Mouse (Mus musculus) CH12.LX (cell line): ENCODE measurements around the gene Hoxd3. TPM values are rescaled to one million over a fixed set of nuclear protein-coding genes. Genes with fewer than 3 reads are reported as not detected.

Source experiments
- DNase-seq: peaks from one replicate; pipeline ENCODE4 v3.0.0-alpha.2; 2013; ENCODE audit errors: extremely low read depth
- H3K27ac ChIP-seq: 2 replicates; pipeline ENCODE4 v1.5.1; 2012; ENCODE audit warnings: low read depth, mild to moderate bottlenecking, control low read depth, moderate library complexity; ENCODE audit not compliant: insufficient read depth
- H3K27me3 ChIP-seq: replicated peaks from 2 replicates; pipeline ENCODE3; 2012; ENCODE audit warnings: inconsistent platforms
- H3K36me3 ChIP-seq, 2 experiments: replicated peaks in 1 of 2; 2 replicates each; pipeline versions ENCODE3 to v1.6.1; 2012; ENCODE audit warnings: inconsistent platforms in 1 of 2, low read length in 1 of 2, mild to moderate bottlenecking in 1 of 2, mixed read lengths in 1 of 2, moderate library complexity in 1 of 2; ENCODE audit not compliant: control insufficient read depth in 1 of 2, insufficient read depth in 1 of 2
- H3K4me1 ChIP-seq, 2 experiments: 2 replicates each; pipeline ENCODE4 v1.6.1; 2012; ENCODE audit warnings: inconsistent platforms in 1 of 2, moderate library complexity in 1 of 2; ENCODE audit not compliant: insufficient read depth in 2 of 2, control insufficient read depth in 1 of 2
- H3K4me2 ChIP-seq: 2 replicates; pipeline ENCODE4 v1.6.1; 2012; ENCODE audit warnings: low read depth, mild to moderate bottlenecking, control low read depth; ENCODE audit not compliant: poor library complexity, insufficient read depth, severe bottlenecking
- H3K4me3 ChIP-seq, 3 experiments: fragments of 150-350 bp in 1 of 3; sonication (generic) in 1 of 3; replicated peaks in 1 of 3; 2 replicates each; pipeline versions ENCODE3 to v1.5.1; 2011 to 2012; ENCODE audit warnings: low read depth in 2 of 3, low read length in 2 of 3, mild to moderate bottlenecking in 2 of 3, moderate library complexity in 2 of 3, control low read depth in 1 of 3, improper control_type of control experiment in 1 of 3, inconsistent platforms in 1 of 3, mixed read lengths in 1 of 3; ENCODE audit not compliant: poor library complexity in 1 of 3
- H3K79me2 ChIP-seq: replicated peaks from 2 replicates; pipeline ENCODE4 v1.6.1; 2012; ENCODE audit warnings: mild to moderate bottlenecking, moderate library complexity; ENCODE audit not compliant: control insufficient read depth, poor library complexity, insufficient read depth, severe bottlenecking; ENCODE audit errors: extremely low read depth
- H3K9ac ChIP-seq: 2 replicates; pipeline ENCODE4 v1.6.1; 2012; ENCODE audit warnings: low read depth, mild to moderate bottlenecking, control low read depth, moderate library complexity; ENCODE audit not compliant: insufficient read depth
- H3K9me3 ChIP-seq: replicated peaks from 2 replicates; pipeline ENCODE3; 2012; ENCODE audit warnings: low read length, inconsistent platforms, mixed read lengths
- BHLHE40 ChIP-seq: IDR thresholded peaks from 2 replicates; pipeline ENCODE4 v1.6.1; 2011; ENCODE audit warnings: mild to moderate bottlenecking, low read depth, low read length, improper control_type of control experiment
- E2F4 ChIP-seq: IDR thresholded peaks from 2 replicates; pipeline ENCODE4 v1.6.1; 2011; ENCODE audit warnings: low read depth, low read length, improper control_type of control experiment; ENCODE audit not compliant: insufficient replicate concordance
- ETS1 ChIP-seq: conservative IDR thresholded peaks from 2 replicates; pipeline ENCODE4 v1.6.1; 2012; ENCODE audit warnings: low read depth, mild to moderate bottlenecking, inconsistent platforms, low read length, improper control_type of control experiment, moderate library complexity
- IRF4 ChIP-seq: IDR thresholded peaks from 2 replicates; pipeline ENCODE4 v1.6.1; 2014; ENCODE audit warnings: low read depth, mild to moderate bottlenecking, inconsistent platforms, low read length, improper control_type of control experiment
- KAT2A ChIP-seq: IDR thresholded peaks from 2 replicates; pipeline ENCODE4 v1.6.1; 2012; ENCODE audit warnings: low read length, improper control_type of control experiment, inconsistent platforms; ENCODE audit not compliant: insufficient replicate concordance
- MAFK ChIP-seq: IDR thresholded peaks from 2 replicates; pipeline ENCODE4 v1.6.1; 2011; ENCODE audit warnings: low read length, improper control_type of control experiment; ENCODE audit not compliant: insufficient replicate concordance
- MAZ ChIP-seq: IDR thresholded peaks from 2 replicates; pipeline ENCODE4 v1.6.1; 2012; ENCODE audit warnings: low read depth, mild to moderate bottlenecking, inconsistent platforms, low read length, improper control_type of control experiment, moderate library complexity
- MXI1 ChIP-seq: IDR thresholded peaks from 2 replicates; pipeline ENCODE4 v1.6.1; 2011; ENCODE audit warnings: mild to moderate bottlenecking, low read depth, low read length, improper control_type of control experiment
- MYC ChIP-seq: IDR thresholded peaks from 2 replicates; pipeline ENCODE4 v1.6.1; 2011; ENCODE audit warnings: low read depth, mild to moderate bottlenecking, improper control_type of control experiment, low read length
- NELFE ChIP-seq: IDR thresholded peaks from 2 replicates; pipeline ENCODE4 v1.6.1; 2011; ENCODE audit warnings: low read depth, low read length, improper control_type of control experiment
- PAX5 ChIP-seq: IDR thresholded peaks from 2 replicates; pipeline ENCODE4 v1.6.1; 2012; ENCODE audit warnings: low read length, inconsistent platforms, mixed read lengths
- SMC3 ChIP-seq: IDR thresholded peaks from 2 replicates; pipeline ENCODE4 v1.6.1; 2011; ENCODE audit warnings: low read depth, low read length, improper control_type of control experiment
- TBP ChIP-seq: conservative IDR thresholded peaks from 2 replicates; pipeline ENCODE4 v1.6.1; 2011; ENCODE audit warnings: low read depth, low read length, improper control_type of control experiment
- UBTF ChIP-seq: IDR thresholded peaks from 2 replicates; pipeline ENCODE4 v1.6.1; 2012; ENCODE audit warnings: low read depth, mild to moderate bottlenecking, inconsistent platforms, low read length, improper control_type of control experiment, moderate library complexity
- USF1 ChIP-seq: IDR thresholded peaks from 2 replicates; pipeline ENCODE4 v1.6.1; 2014; ENCODE audit warnings: low read depth, mild to moderate bottlenecking, inconsistent platforms, low read length, improper control_type of control experiment
- USF2 ChIP-seq: conservative IDR thresholded peaks from 2 replicates; pipeline ENCODE4 v1.6.1; 2011; ENCODE audit warnings: low read depth, low read length, improper control_type of control experiment
- ZC3H11A ChIP-seq: IDR thresholded peaks from 2 replicates; pipeline ENCODE4 v1.6.1; 2012; ENCODE audit warnings: low read depth, mild to moderate bottlenecking, inconsistent platforms, low read length, improper control_type of control experiment
- ZKSCAN1 ChIP-seq: IDR thresholded peaks from 2 replicates; pipeline ENCODE4 v1.6.1; 2012; ENCODE audit warnings: low read depth, inconsistent platforms, low read length, improper control_type of control experiment, borderline replicate concordance
- ZMIZ1 ChIP-seq: IDR thresholded peaks from 2 replicates; pipeline ENCODE4 v1.6.1; 2012; ENCODE audit warnings: low read depth, mild to moderate bottlenecking, inconsistent platforms, low read length, improper control_type of control experiment
- ZNF384 ChIP-seq: IDR thresholded peaks from 2 replicates; pipeline ENCODE4 v1.6.1; 2012; ENCODE audit warnings: low read depth, low read length, improper control_type of control experiment, inconsistent platforms
- dilution Hi-C: fragments of 300-500 bp; cut with MboI; formaldehyde crosslinking; loops from 2 replicates; pipeline ENCODE4 v1.14.3; 2020; ENCODE audit warnings: low sequenced_read_pairs; ENCODE audit not compliant: extremely low pct_unique_long_range_greater_than_20kb, extremely low pct_ligation_motif_present
- in situ Hi-C: fragments of 300-500 bp; cut with MboI; formaldehyde crosslinking; loops from 3 replicates; pipeline ENCODE4 v1.14.3; 2019; ENCODE audit warnings: low sequenced_read_pairs, low pct_ligation_motif_present, low pct_unique_long_range_greater_than_20kb, mixed read lengths
- polyA plus RNA-seq: library from polyadenylated mRNA; unstranded; fragments of >175 nt; gene quantifications from 2 replicates; pipeline ENCODE4 v1.2.1, GENCODE M21; 2012; ENCODE audit warnings: low read depth; ENCODE audit not compliant: insufficient read length
- total RNA-seq, 2 experiments: library from RNA; depleted of rRNA; stranded (reverse); fragments of 300-350 nt in 1 of 2; fragments of >200 nt in 1 of 2; gene quantifications; 2 replicates each; pipeline ENCODE4 v1.2.3; 2012 to 2014

Gene Hoxd3
- total and polyA plus RNA-seq, 3 experiments, result 0.12 to 1.1 TPM; not detected in 1

GRCm38 (mm10) chr2:74686988-74687697 lies 24.6 kb upstream of the Hoxd3 start:
- no peaks in the 10 kb centered on the region for H3K36me3 ChIP-seq
- H3K4me2 ChIP-seq, result no peak overlapping the region
- no peak overlapping the region for H3K9ac ChIP-seq
- H3K4me3 ChIP-seq, result no peak overlapping the region
- no peak for DNase-seq
- no peaks in the 10 kb centered on the region for H3K4me1 ChIP-seq
- dilution Hi-C loops (no loop called here), in situ Hi-C loops (loop anchor here (25.0 kb wide), 1 partner anchor 625 kb away; no protein-coding TSS in a partner anchor)
- H3K79me2 ChIP-seq, result no peaks in the 10 kb centered on the region
- TF ChIP-seq MXI1 (no peak), ZMIZ1 (no peak), IRF4 (no peak), MAFK (no peak), PAX5 (no peak)
- no peaks in the 10 kb centered on the region for H3K27me3 ChIP-seq
- no peak overlapping the region for H3K27ac ChIP-seq
- peaks cover 22% of the 10 kb centered on the region for H3K9me3 ChIP-seq

GRCm38 (mm10) chr2:74687698-74688555 lies 23.8 kb upstream of the Hoxd3 start:
- in situ Hi-C loops (loop anchor here (25.0 kb wide), 1 partner anchor 624 kb away; no protein-coding TSS in a partner anchor), dilution Hi-C loops (no loop called here)
- no peak overlapping the region for H3K9ac ChIP-seq
- H3K27me3 ChIP-seq, result no peaks in the 10 kb centered on the region
- peaks cover 20% of the 10 kb centered on the region for H3K9me3 ChIP-seq
- no peak for DNase-seq
- TF ChIP-seq E2F4 (no peak), USF2 (no peak), MAFK (no peak), ETS1 (no peak), BHLHE40 (no peak), MXI1 (no peak), SMC3 (no peak), KAT2A (no peak), UBTF (no peak), USF1 (no peak), NELFE (no peak), ZKSCAN1 (no peak), MYC (no peak), ZNF384 (no peak), MAZ (no peak), TBP (no peak), ZC3H11A (no peak)
- TF ChIP-seq, all 38 proteins: peak for 0
- Histone ChIP-seq H3K36me3 (no peaks in the 10 kb centered on the region), H3K4me2 (no peak overlapping the region), H3K4me3 (no peak overlapping the region), H3K79me2 (no peaks in the 10 kb centered on the region), H3K4me1 (no peaks in the 10 kb centered on the region), H3K27ac (no peak overlapping the region)
